Mouse (Mus musculus): ENCODE results near the gene Rab31. TPM values are rescaled to one million over a fixed set of nuclear protein-coding genes. Genes with fewer than 3 reads are reported as not detected.

The Rab31 gene
- total RNA-seq, 4 experiments from 2014 or later: 57.5 to 61.3 (median 58.3) TPM

GRCm38 (mm10) chr17:65703527-65704391, 68.8 kb downstream of the Rab31 start:
- DNase-seq (ENCODE audit: low spot score in 2 of 2): no peak

- DNase-seq (ENCODE audit: low spot score in 2 of 2): peak; percentile 42 to 60
Observed at GRCm38 (mm10) chr17:65701797-65702566, 70.6 kb downstream of the Rab31 start.

DNA sequence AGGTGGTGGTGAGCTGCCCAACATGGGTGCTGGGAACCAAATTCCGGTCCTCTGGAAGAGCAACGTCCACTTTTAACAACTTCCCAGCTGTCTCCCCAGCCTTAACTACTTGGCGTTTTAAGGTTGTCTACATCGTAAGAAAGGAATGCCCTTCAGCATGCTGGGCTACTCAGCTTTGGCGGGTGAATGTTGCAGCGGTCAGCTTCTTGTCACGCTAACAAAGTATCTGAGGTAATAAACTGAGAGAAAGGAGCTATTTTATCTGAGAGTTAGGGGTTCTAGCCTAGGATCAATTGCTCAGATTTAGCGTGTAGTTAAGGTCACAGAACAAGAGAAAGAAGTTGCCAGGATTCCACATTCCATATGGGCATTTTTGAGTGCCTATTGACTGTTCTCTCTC, 71.2 kb downstream of the Rab31 start:
- DNase-seq (ENCODE audit: low spot score in 2 of 2): no peak

GRCm38 (mm10) chr17:65700060-65700459, 72.5 kb downstream of the Rab31 start:
- DNase-seq (ENCODE audit: low spot score in 2 of 2): no peak

- DNase-seq (ENCODE audit: low spot score in 2 of 2): no peak
Observed at GRCm38 (mm10) chr17:65697791-65698463, 74.6 kb downstream of the Rab31 start.

DNA sequence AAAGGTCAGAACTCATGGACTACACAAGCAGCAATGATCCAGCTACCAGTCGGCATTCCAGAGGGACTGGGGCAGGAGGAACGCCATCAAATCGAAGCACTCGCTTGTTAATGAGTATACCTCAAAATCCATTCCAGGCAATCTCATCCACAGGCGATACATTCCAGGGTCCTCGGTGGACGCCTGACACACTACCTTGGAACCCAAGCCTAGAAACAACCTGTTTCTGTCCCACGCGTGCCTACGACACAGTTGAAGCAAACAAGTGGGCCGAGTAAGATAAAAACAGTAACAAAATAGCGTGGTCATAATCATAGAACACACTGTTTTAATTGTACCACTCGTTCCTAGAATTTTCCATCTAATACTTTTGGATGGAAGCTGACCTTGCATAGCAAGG, 75.6 kb downstream of the Rab31 start:
- no peak for DNase-seq (ENCODE audit: low spot score in 2 of 2)

- DNase-seq (ENCODE audit: low spot score in 2 of 2): no peak
Observed at GRCm38 (mm10) chr17:65692276-65692675, 80.3 kb downstream of the Rab31 start.

GRCm38 (mm10) chr17:65683731-65684130, 88.8 kb downstream of the Rab31 start:
- DNase-seq (ENCODE audit: low spot score in 2 of 2): peak in 1 of 2 experiments; percentile 27

- no peak for DNase-seq (ENCODE audit: low spot score in 2 of 2)
Observed at GRCm38 (mm10) chr17:65683316-65683715, 89.2 kb downstream of the Rab31 start.

DNA sequence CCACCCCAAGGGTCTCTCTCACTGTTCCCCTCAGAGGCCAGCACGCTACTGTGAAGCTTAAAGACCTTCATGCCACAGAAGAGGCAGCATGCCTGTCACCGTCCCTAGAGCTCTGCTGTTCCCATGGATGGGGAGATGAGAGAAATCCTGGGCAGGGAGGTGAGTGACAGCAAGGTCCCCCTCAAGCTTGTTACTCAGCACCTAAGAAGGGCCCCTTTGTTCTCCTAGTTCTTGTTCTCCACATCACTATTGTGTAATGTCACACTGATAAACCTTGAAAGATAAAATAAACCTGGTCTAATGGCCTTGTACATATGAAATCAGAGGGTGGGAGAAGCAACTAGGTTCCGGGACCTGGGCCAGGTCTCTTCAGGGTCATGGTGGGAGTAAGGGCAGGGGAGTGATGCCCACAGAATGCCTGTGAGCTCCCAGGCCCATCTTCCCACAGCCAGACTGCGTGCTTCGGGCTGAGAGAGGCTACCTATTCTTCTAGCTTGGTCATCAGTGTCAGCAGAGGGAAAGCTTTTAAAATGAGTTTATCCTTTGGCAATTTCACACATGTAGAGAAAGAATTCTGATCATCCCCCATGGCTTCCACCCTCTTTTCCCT, 90.4 kb downstream of the Rab31 start:
- DNase-seq (ENCODE audit: low spot score in 2 of 2): no peak

DNA sequence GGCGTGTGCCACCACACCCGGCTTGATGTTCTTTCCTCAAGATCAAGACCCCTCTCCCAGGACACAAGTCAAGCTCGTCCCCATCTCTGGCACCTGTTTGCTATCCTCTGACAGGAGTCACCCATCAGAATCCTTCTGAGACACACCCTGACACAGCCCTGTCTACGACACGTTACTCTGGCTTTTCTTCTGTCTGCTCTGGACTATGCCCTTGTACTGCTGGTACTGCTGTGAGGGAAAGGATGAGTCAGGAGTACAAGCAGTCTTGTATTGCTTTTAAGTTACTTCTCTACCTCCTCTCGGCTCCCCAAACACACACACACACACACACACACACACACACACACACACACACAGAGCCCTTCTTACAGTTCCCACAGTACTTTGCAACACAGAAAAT, 91.0 kb downstream of the Rab31 start:
- no peak for DNase-seq (ENCODE audit: low spot score in 2 of 2)

DNA sequence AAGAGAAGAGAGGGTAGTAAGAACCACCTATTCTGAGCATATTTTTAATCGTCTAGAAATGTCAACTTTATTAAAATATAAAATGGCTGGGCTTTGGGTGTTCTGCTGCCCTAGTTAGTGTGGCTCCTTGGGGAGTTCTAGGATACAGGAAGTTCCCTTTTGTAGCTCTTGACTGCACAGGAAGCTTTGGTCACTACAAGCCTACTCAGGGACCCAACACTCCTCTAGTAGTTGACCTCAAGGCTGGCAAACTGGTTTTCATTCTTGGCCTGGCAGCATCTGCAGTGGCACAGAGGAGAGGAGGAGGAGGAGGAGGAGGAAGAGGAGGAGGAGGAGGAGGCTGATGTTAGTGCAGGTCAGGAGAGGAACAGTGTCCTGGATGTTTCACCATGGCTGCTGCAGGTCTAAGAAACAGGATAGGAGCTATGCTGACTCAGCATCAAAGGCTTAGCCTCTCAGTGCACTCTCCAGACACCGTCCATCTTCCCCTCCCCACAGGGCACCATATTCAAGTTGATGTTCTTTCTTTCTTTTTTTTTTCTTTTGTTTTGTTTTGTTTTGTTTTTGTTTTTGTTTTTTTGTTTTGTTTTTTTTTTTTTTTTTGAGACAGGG, 91.6 kb downstream of the Rab31 start:
- DNase-seq (ENCODE audit: low spot score in 2 of 2): no peak

DNA sequence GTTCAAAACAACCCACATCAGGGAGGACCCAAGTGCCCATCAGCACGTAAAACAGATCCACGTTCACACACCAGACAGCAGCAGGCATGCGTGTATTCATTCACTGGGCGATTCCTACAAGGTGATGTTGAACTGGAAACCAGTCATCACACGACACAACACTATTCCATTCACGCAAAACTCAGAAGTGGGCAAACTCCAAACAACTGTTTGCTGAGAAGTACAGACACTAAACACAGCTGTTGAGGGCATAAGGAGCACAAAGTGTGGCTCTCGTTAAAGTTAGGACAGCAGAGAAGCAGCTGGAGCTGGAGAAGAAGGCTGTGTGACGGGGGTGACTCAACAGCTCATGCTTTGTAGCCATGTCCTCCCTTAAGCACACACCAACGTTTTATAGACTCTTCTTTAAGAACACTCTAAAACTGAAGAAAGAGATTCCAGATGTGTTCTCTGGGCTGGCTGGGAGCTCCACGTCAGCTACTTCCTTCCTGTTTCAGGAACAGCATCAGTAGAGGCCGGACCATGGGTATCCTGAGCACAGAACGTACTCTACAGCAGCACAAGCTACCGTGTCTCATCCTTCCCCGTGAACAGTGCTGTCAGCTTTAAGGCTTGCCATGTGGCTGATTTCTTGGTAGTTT, 92.6 kb downstream of the Rab31 start:
- DNase-seq (ENCODE audit: low spot score in 2 of 2): no peak

GRCm38 (mm10) chr17:65677742-65678141, 94.8 kb downstream of the Rab31 start:
- DNase-seq (ENCODE audit: low spot score in 2 of 2): no peak

DNA sequence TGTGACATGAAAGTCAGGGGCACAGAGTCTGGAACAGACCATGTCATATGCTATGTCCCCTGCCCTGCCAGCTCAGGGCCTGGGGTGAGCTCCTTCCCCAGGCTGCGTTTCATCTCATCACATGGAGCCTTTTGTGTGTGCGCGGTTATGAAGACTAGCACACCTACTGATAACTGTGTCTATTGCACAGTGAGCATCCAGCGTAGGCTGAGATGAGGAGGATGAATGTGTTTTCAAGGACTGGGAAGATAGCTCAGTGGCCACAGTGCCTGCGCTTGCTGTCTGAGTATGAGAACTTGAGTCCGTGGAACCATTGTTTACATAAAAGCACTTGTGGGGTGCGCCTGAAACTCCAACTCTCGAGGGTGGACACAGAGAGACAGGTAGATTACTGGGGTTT, 96.0 kb downstream of the Rab31 start:
- DNase-seq (ENCODE audit: low spot score in 2 of 2): no peak

DNA sequence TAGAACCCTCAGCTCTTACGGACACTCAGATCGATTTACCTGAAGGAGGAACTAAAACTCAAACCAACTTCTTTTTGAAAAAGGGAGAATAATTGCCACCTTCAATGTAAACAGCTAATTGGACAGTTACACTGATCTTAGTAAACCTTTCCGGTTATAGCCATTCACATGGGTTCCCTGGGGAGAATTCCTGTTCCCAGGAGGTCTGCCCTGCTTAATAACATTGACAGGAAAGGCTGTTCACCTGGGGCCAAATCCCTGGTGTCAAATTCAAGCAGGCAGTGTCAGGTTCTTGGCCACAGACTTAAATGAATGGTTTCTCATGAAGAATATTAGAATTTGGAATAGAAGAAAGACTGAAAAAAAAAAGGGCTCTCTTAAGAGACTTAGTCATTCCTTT, 96.6 kb downstream of the Rab31 start:
- no peak for DNase-seq (ENCODE audit: low spot score in 2 of 2)

DNA sequence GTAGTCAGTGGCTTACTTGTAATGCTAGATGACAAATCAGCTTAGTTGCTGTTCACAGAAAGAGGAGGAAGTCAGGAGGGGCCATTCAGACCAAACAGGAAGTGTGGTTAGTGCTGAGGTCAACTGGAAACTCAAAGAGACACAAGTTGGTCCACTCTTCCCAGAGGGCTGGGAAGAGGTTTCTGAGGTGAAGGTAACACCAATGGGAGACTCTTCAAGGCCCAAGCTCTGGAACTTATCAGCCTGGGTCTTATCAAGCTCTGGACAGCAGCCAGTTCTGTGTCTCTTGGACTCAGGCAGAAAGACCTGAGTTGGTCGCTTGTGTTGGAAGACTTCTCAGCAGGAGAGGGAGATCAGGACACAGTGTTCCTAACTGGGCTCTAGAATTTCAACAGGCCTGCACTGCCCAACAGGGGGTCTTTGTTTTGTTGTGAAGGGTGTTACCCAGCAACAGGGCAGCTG, 97.8 kb downstream of the Rab31 start:
- no peak for DNase-seq (ENCODE audit: low spot score in 2 of 2)

DNA sequence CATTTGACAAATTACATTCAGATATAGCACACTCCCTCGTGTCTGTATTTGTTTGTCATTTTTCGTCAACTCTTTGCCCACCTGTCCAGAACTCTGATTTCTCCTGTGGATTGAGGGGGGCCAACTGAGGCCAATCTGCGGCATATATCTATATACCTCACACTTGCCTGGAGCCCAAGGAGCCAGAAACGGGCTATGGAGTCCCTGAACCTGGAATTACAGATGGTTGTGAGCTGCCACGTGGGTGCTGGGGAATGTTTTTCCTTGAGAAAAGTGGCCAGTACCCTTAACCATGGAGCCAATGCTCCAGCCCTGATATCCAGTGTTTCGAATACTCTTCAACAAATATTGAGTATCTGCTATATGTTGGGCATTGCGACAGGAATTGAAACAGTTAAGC, 99.6 kb downstream of the Rab31 start:
- DNase-seq (ENCODE audit: low spot score in 2 of 2): no peak

GRCm38 (mm10) chr17:65669061-65669460, 103.5 kb downstream of the Rab31 start:
- no peak for DNase-seq (ENCODE audit: low spot score in 2 of 2)

- no peak for DNase-seq (ENCODE audit: low spot score in 2 of 2)
Observed at GRCm38 (mm10) chr17:65667792-65668191, 104.8 kb downstream of the Rab31 start.
